Mouse (Mus musculus) regulatory T cell (primary cell): ENCODE data around the gene Cptp.

ENCODE experiments used
- in situ Hi-C: fragments of 300-600 bp; cut with MboI, MseI; formaldehyde crosslinking; loops from one replicate; pipeline ENCODE4 v1.15.1; 2025; ENCODE audit warnings: high pct_unique_total_duplicates

Cptp gene

GRCm38 (mm10) chr4:155888181-155888580 lies 18.9 kb upstream of the Cptp start:
- in situ Hi-C loops: no loop called here

GRCm38 (mm10) chr4:155887674-155888073 lies 18.4 kb upstream of the Cptp start:
- in situ Hi-C loops: no loop called here

GRCm38 (mm10) chr4:155886330-155886729 lies 17.1 kb upstream of the Cptp start:
- in situ Hi-C loops: no loop called here

GRCm38 (mm10) chr4:155883587-155883986 lies 14.3 kb upstream of the Cptp start:
- in situ Hi-C loops: no loop called here

- in situ Hi-C loops: no loop called here
Observed at GRCm38 (mm10) chr4:155871404-155871803, 2.2 kb upstream of the Cptp start.

GRCm38 (mm10) chr4:155868614-155869298 lies 484 bp downstream of the Cptp start:
- in situ Hi-C loops: no loop called here

GRCm38 (mm10) chr4:155863001-155863400 lies 6.2 kb downstream of the Cptp start, which contains the start of gene Tas1r3:
Gene Tas1r3, minus strand, starts transcription at chr4:155863362.
- in situ Hi-C loops: no loop called here

GRCm38 (mm10) chr4:155861787-155862186 lies 7.5 kb downstream of the Cptp start:
- in situ Hi-C loops: no loop called here

- in situ Hi-C loops: no loop called here
Observed at GRCm38 (mm10) chr4:155859318-155859717, 9.9 kb downstream of the Cptp start.

- in situ Hi-C loops: no loop called here
Observed at GRCm38 (mm10) chr4:155856881-155857280, 12.4 kb downstream of the Cptp start.

GRCm38 (mm10) chr4:155856071-155856470 lies 13.2 kb downstream of the Cptp start:
- in situ Hi-C loops: no loop called here

GRCm38 (mm10) chr4:155854991-155855390 lies 14.2 kb downstream of the Cptp start:
- in situ Hi-C loops: no loop called here

- in situ Hi-C loops: no loop called here
Observed at GRCm38 (mm10) chr4:155853421-155853820, 15.8 kb downstream of the Cptp start.

GRCm38 (mm10) chr4:155851951-155852411 lies 17.3 kb downstream of the Cptp start:
- in situ Hi-C loops: no loop called here

- in situ Hi-C loops: no loop called here
Observed at GRCm38 (mm10) chr4:155851368-155851767, 17.9 kb downstream of the Cptp start.

GRCm38 (mm10) chr4:155849792-155850451 lies 19.3 kb downstream of the Cptp start:
- in situ Hi-C loops: no loop called here

- in situ Hi-C loops: no loop called here
Observed at GRCm38 (mm10) chr4:155849391-155849790, 19.8 kb downstream of the Cptp start.

GRCm38 (mm10) chr4:155848434-155849095 lies 20.7 kb downstream of the Cptp start:
- in situ Hi-C loops: no loop called here

- in situ Hi-C loops: no loop called here
Observed at GRCm38 (mm10) chr4:155847591-155848352, 21.5 kb downstream of the Cptp start.

- in situ Hi-C loops: no loop called here
Observed at GRCm38 (mm10) chr4:155846871-155847578, 22.2 kb downstream of the Cptp start, which contains the start of gene Dvl1. Gene Dvl1, plus strand, starts transcription at chr4:155847402.

- in situ Hi-C loops: no loop called here
Observed at GRCm38 (mm10) chr4:155843231-155843630, 26.0 kb downstream of the Cptp start.
